25 mouse cellular contexts compared by ENCODE assay signal in the genomic region with DNA sequence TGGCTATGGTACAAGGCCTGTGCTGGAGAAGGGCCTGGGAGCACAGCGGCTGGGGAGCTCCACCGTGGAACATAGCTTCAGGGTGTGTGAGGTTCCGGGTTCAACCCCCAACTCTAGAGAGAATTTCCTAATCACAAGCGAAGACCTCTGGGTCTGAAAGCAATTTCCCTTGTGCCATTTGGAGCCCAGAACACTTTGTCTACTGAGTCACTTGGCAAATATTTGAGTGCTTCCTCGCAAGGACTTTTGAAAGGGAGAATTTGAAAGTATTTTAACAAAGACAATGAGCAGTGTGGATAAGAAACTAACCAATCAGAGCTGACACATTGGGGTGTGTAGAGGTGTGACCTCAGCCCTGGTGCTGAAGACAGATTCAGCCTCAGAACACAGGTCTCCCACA.
A peak's percentile ranks its signal among the peaks of the same experiment; 100 is the strongest.
DNase-seq lines count a peak whose midpoint lies in the region; ATAC-seq and TF ChIP-seq lines count a peak whose summit lies in the region.
"Had no signal": no experiment of that assay in that cellular context is flagged by ENCODE, and none has a peak within 500 bp of the region (broad histone marks: within the 10 kb centered on the region; RNA-seq: fewer than 3 reads in every experiment).

No protein-coding gene starts in this region.

- no peak overlapping the region for H3K4me2 ChIP-seq in stomach, embryonic 16.5 days (ENCODE audit: low read depth, low read length)
- H3K4me2 ChIP-seq in liver, postnatal 0 days (ENCODE audit: low read depth, low read length), result no peak overlapping the region
- H3K4me2 ChIP-seq: heart, embryonic 11.5 days; hindbrain, embryonic 15.5 days; intestine, embryonic 15.5 days; limb, embryonic 12.5 days; liver, embryonic 12.5 days had no signal

- H3K27ac ChIP-seq in heart, embryonic 10.5 days, result no peak overlapping the region; the same call in 1 of the 2 replicates
- H3K27ac ChIP-seq in embryonic fibroblast, embryonic 13.5 days (ENCODE audit: insufficient read depth, low read length), result peak overlapping the region; percentile 31
- H3K27ac ChIP-seq in stomach, embryonic 16.5 days (ENCODE audit: low read length), result peak overlapping the region; percentile 67
- H3K27ac ChIP-seq in liver, postnatal 0 days (ENCODE audit: low read depth), result no peak overlapping the region
- H3K27ac ChIP-seq: forebrain, embryonic 10.5 days; hindbrain, embryonic 15.5 days; intestine, embryonic 15.5 days; layer of hippocampus, adult 2 months; limb, embryonic 12.5 days; liver, embryonic 12.5 days; midbrain, embryonic 10.5 days had no signal

- ATAC-seq in stomach, embryonic 16.5 days (ENCODE audit: insufficient read depth, low FRiP score), result peak; percentile 88
- ATAC-seq in liver, postnatal 0 days, result no peak
- ATAC-seq: forebrain, embryonic 16.5 days; intestine, embryonic 15.5 days; liver, embryonic 12.5 days; midbrain, embryonic 16.5 days had no signal

- no peaks in the 10 kb centered on the region for H3K9me3 ChIP-seq in heart, embryonic 10.5 days
- H3K9me3 ChIP-seq in stomach, embryonic 16.5 days (replicated peaks; ENCODE audit: control insufficient read depth, low read length), result no peaks in the 10 kb centered on the region
- H3K9me3 ChIP-seq in liver, postnatal 0 days (ENCODE audit: low read length), result no peaks in the 10 kb centered on the region
- H3K9me3 ChIP-seq: forebrain, embryonic 10.5 days; G1E; hindbrain, embryonic 15.5 days; intestine, embryonic 15.5 days; limb, embryonic 12.5 days; liver, embryonic 12.5 days; midbrain, embryonic 10.5 days had no signal

- no peak overlapping the region for H3K4me3 ChIP-seq in heart, embryonic 10.5 days
- no peak overlapping the region for H3K4me3 ChIP-seq in embryonic fibroblast, embryonic 13.5 days (ENCODE audit: insufficient read depth, low read length)
- no peak overlapping the region for H3K4me3 ChIP-seq in stomach, embryonic 16.5 days (replicated peaks; ENCODE audit: low read length)
- no peak overlapping the region for H3K4me3 ChIP-seq in liver, postnatal 0 days (ENCODE audit: low read depth, low read length)
- H3K4me3 ChIP-seq: forebrain, embryonic 10.5 days; hindbrain, embryonic 15.5 days; intestine, embryonic 15.5 days; layer of hippocampus, adult 2 months; limb, embryonic 12.5 days; liver, embryonic 12.5 days; midbrain, embryonic 10.5 days had no signal

- no peak for TF ChIP-seq EP300 in liver, postnatal 0 days (IDR thresholded peaks at IDR 0.05; ENCODE audit: low read depth)

- WGBS in heart, embryonic 10.5 days, result 75% methylated on average over 5 of the region's 5 CpGs
- 61% methylated on average over 5 of the region's 5 CpGs for WGBS in stomach, embryonic 16.5 days
- WGBS in liver, postnatal 0 days (ENCODE audit: insufficient replicate concordance), result 56% methylated on average over 5 of the region's 5 CpGs

- no peak for TF ChIP-seq POLR2A in embryonic fibroblast, embryonic 13.5 days (IDR thresholded peaks at IDR 0.05; ENCODE audit: low read depth, low read length)

- no peak for TF ChIP-seq CTCF in embryonic fibroblast, embryonic 13.5 days (IDR thresholded peaks at IDR 0.05; ENCODE audit: borderline replicate concordance, insufficient read depth, low read length)
- no peak for TF ChIP-seq CTCF in liver, postnatal 0 days (IDR thresholded peaks at IDR 0.05; ENCODE audit: low read depth)

- H3K36me3 ChIP-seq in heart, embryonic 10.5 days, result no peaks in the 10 kb centered on the region
- H3K36me3 ChIP-seq in stomach, embryonic 16.5 days (ENCODE audit: control insufficient read depth, insufficient read depth, low read length), result no peaks in the 10 kb centered on the region
- H3K36me3 ChIP-seq in liver, postnatal 0 days (replicated peaks; ENCODE audit: insufficient read depth, low read length), result no peaks in the 10 kb centered on the region
- H3K36me3 ChIP-seq: forebrain, embryonic 10.5 days; G1E; hindbrain, embryonic 15.5 days; intestine, embryonic 15.5 days; limb, embryonic 12.5 days; liver, embryonic 12.5 days; midbrain, embryonic 10.5 days had no signal

- H3K27me3 ChIP-seq in heart, embryonic 10.5 days (ENCODE audit: insufficient read depth, poor library complexity, severe bottlenecking), result no peaks in the 10 kb centered on the region
- no peaks in the 10 kb centered on the region for H3K27me3 ChIP-seq in stomach, embryonic 16.5 days (ENCODE audit: control insufficient read depth, insufficient read depth, low read length)
- H3K27me3 ChIP-seq in liver, postnatal 0 days (ENCODE audit: insufficient read depth, low read length), result no peaks in the 10 kb centered on the region
- H3K27me3 ChIP-seq: CH12.LX; hindbrain, embryonic 15.5 days; intestine, embryonic 15.5 days; limb, embryonic 12.5 days; liver, embryonic 12.5 days had no signal

- H3K9ac ChIP-seq in stomach, embryonic 16.5 days (ENCODE audit: low read length), result no peak overlapping the region; the same call in 1 of the 2 replicates
- H3K9ac ChIP-seq in liver, postnatal 0 days (replicated peaks), result no peak overlapping the region
- H3K9ac ChIP-seq: hindbrain, embryonic 15.5 days; intestine, embryonic 15.5 days; limb, embryonic 12.5 days; liver, embryonic 12.5 days had no signal

- peak; percentile 92 for DNase-seq in heart, adult 11 months
- DNase-seq in heart, embryonic 10.5 days (ENCODE audit: low spot score), result no peak
- peak; percentile 72 for DNase-seq in 3T3-L1 (ENCODE audit: low read depth, low spot score)
- DNase-seq in frontal cortex, postnatal 10 days (ENCODE audit: low spot score in 2 of 2), result no peak
- no peak for DNase-seq in liver, postnatal 0 days
- DNase-seq: B cell, adult 2 months; cerebellum, adult 11 months; cerebellum, adult 9-11 months; kidney, adult 8-10 months; kidney, postnatal 25 days; layer of hippocampus, postnatal 36 days had no signal

- H3K4me1 ChIP-seq in heart, embryonic 10.5 days, result no peaks in the 10 kb centered on the region; the same call in 1 of the 2 replicates
- H3K4me1 ChIP-seq in embryonic fibroblast, embryonic 13.5 days (ENCODE audit: control insufficient read depth, insufficient read depth, low read length), result peaks cover 9% of the 10 kb centered on the region
- 0 out of 2 replicates have a peak, but pooled peaks cover 4% of the 10 kb centered on the region for H3K4me1 ChIP-seq in stomach, embryonic 16.5 days (ENCODE audit: control insufficient read depth, insufficient read depth, low read length)
- no peaks in the 10 kb centered on the region for H3K4me1 ChIP-seq in liver, postnatal 0 days (ENCODE audit: insufficient read depth)
- H3K4me1 ChIP-seq: forebrain, embryonic 10.5 days; intestine, embryonic 15.5 days; limb, embryonic 12.5 days; liver, embryonic 12.5 days had no signal

Comparison
In these comparisons a context has a peak if more than half of its experiments do, and no peak if none do; other contexts are left out.
1. DNase-seq: peak in heart, adult 11 months (single experiment) and 3T3-L1 (single experiment); none in heart, embryonic 10.5 days (single experiment), frontal cortex, postnatal 10 days (0 of 2) and liver, postnatal 0 days (single experiment).
2. H3K27ac ChIP-seq: peak in embryonic fibroblast, embryonic 13.5 days (single experiment) and stomach, embryonic 16.5 days (single experiment); none in heart, embryonic 10.5 days (single experiment) and liver, postnatal 0 days (single experiment).